Mouse (Mus musculus): ENCODE results near the gene Rbms3.

Gene Rbms3

DNA sequence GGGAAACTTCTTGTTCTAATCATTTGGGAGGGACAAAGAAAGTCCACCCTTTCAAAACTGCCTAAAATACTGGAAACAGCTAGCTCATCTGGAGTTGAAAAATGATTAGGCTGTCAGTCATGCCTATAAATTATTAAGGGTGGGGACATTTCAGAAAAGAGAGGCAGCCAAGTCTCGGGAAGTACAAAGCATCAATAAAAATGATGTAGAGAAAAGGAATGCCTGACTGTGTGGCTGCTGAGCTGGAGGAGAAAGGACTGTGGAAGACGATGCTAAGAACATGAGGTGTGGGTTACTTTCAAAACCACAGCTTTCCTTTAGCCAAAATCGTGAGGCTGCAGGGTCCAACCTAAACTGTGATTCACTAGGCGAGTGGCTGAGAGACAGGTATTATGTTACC, 1037.2 kb downstream of the Rbms3 start:
- no peak for DNase-seq

- no peak for DNase-seq
Observed at GRCm38 (mm10) chr9:116591071-116591470, 1038.6 kb downstream of the Rbms3 start.

- DNase-seq, result no peak
Observed at GRCm38 (mm10) chr9:116569680-116570079, 1060.0 kb downstream of the Rbms3 start.

DNA sequence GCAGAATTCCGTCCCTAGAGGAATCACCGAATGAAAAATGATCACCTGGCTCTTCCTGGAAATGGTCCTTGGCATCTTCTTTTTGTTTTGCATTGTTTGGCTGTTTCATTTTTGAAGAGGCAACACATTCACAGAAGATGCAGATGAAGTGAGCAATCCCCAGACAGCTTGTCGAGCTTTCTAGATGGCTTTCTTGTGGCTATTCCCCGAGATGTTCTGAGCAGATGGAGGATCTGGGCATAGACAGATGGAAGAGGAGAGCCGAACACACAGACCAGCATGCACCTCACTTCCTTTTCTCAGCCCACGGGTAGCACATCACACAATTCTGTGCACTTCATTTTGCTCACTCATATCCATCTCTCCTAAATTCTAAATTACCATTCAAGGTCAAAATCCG, 1063.0 kb downstream of the Rbms3 start:
- no peak for DNase-seq

DNA sequence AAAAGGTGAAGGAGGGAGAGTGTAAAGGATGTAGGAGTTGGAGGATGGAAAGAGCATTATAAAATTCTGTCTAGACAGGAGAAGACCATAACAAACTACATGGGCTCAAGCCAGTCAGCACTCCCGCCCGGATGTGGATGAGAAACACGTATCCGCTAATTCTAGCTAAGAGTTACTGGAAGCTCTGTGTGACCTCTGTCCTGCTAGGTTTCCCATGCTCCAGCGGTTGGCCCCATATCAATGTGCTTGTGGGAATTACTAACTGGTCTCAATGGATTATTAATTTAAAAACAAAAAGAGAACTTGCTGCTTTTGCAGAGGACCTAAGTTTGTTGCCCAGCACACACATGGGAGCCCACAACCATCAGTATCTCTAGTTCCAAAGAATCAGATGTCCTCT, 1071.9 kb downstream of the Rbms3 start:
- DNase-seq, result no peak

DNA sequence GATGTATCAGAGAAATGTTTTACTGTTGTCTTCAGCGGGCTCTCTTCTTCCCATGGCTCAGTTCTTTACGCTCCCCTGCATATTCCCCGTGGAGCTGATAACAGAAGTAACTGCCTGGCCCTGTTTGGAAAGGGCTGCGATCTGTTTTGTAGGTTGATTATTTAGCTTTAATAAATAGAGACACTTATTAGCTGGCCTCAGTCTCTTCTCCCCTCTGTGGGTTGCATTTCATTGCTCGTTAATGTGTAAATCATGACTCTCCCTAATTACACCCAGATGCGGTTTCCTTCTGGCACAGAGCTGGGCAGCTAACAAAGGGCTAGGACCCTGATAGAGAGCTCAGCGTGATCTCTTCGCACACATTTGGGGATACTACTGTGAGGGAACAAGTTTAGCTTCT, 1073.1 kb downstream of the Rbms3 start:
- DNase-seq, result peak; percentile 31 to 34

DNA sequence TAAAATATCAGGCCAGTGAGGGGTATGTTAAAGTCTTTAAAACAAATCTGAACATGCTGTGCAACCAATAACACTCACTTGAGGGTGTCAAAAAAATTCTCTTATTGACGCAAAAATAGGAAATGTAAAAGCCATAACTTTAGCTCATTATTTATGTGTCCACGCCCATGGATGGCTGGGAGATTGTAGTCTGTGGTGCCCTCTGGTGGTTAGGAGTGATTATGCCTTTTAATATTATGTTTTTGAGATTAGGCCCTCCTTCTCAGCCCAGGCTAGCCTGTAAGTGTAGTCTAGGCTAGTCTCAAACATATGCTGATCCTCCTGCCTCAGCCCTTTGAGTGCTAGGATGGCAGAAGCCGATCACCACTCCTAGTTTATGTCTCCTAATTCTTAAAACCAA, 1076.5 kb downstream of the Rbms3 start:
- no peak for DNase-seq

- no peak for DNase-seq
Observed at GRCm38 (mm10) chr9:116546156-116546555, 1083.6 kb downstream of the Rbms3 start.

GRCm38 (mm10) chr9:116542793-116543192, 1086.9 kb downstream of the Rbms3 start:
- no peak for DNase-seq

GRCm38 (mm10) chr9:116541976-116542375, 1087.7 kb downstream of the Rbms3 start:
- DNase-seq, result no peak

DNA sequence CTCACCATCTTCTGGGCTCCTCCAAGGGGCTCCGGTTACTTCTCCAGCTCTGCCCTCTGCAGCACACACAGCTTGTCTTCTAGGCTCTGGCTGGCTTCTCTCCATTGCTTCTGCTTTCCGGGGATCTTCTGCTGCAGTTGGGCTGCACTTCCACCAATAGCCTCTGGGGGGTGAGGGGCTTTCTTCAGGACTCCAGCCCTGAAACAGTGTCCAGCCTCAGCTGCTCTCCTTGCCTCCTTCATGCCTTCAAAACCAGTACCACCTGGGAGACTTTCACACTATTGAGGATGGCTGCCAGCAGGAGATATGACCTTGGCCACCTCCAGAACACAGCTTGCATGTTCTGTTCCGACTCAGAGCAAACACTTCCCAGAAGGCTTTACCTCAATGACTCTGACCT, 1094.0 kb downstream of the Rbms3 start:
- peak; percentile 45 to 46 for DNase-seq

DNA sequence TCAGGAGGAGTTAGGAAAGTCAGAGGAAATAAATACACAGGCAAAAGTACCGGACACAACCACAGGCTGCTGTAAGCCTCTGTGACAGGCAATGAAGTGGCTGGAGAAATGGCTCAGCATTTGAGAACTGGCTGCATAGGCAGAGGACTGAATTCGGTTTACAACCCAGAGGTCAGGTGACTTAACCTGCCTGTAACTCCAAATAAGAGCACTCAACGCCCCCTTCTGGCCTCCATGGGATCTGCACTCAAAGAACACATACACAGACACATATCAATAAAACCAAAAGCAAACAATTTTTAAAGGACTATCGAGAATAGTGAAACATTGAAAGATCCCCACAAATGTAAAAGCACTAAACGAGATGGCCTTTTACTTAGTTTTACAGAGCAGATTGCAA, 1096.3 kb downstream of the Rbms3 start:
- no peak for DNase-seq

DNA sequence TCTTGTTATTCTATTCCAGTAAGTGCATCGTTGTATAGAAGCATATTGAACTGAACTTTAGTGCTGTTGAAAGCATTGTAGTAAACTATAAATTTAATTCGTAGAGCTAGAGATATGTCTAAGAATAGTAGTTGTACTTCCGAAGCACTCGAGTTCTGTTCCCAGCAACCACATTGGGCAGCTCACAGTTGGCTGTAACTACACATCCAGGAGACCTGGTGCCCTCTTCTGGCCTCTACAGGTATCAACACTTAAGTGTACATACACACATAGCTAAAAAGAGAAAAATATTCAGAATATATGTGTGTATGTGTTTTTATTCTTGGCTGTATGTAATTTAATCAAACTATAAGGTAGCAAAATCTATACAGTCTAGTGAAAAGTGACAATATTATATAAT, 1098.6 kb downstream of the Rbms3 start:
- DNase-seq, result no peak

- peak in 1 of 2 experiments; percentile 10 for DNase-seq
Observed at GRCm38 (mm10) chr9:116524386-116524785, 1105.3 kb downstream of the Rbms3 start.

Measured in kidney, postnatal 4 days (tissue).